Comparison of ENCODE assay signal across 12 mouse cellular contexts in genomic region chr11:20514757-20515156, GRCm38 (mm10).
"Had no signal": no experiment of that assay in that cellular context is flagged by ENCODE, and none has a peak within 500 bp of the region (broad histone marks: within the 10 kb centered on the region; RNA-seq: fewer than 3 reads in every experiment).

No protein-coding gene starts in this region.

- H3K27ac ChIP-seq: intestine, embryonic 15.5 days; liver, embryonic 14.5 days; neural tube, embryonic 13.5 days had no signal

- H3K9ac ChIP-seq: intestine, embryonic 15.5 days; liver, embryonic 14.5 days; neural tube, embryonic 13.5 days had no signal

- H3K9me3 ChIP-seq: intestine, embryonic 15.5 days; neural tube, embryonic 13.5 days had no signal

- H3K36me3 ChIP-seq: intestine, embryonic 15.5 days; neural tube, embryonic 13.5 days had no signal

- H3K27me3 ChIP-seq: intestine, embryonic 15.5 days; neural tube, embryonic 13.5 days had no signal

- H3K4me3 ChIP-seq: intestine, embryonic 15.5 days; neural tube, embryonic 13.5 days had no signal

- H3K4me2 ChIP-seq: intestine, embryonic 15.5 days; neural tube, embryonic 13.5 days had no signal

- H3K4me1 ChIP-seq: intestine, embryonic 15.5 days; neural tube, embryonic 13.5 days had no signal

- DNase-seq: kidney, adult 18-20 months; kidney, postnatal 25 days; layer of hippocampus, adult 9-11 months; lung, adult 18-20 months; midbrain, embryonic 14.5 days; retina, postnatal 1 day; right cerebral cortex, postnatal 4 days; spleen, adult 18-20 months; thymus, postnatal 4 days had no signal

- ATAC-seq: intestine, embryonic 15.5 days had no signal
